Mouse (Mus musculus) megakaryocyte, embryonic 14.5 days (primary cell): ENCODE measurements around the gene Rfx4. TPM values are rescaled to one million over a fixed set of nuclear protein-coding genes. Genes with fewer than 3 reads are reported as not detected.

Source experiments
- H3K27me3 ChIP-seq: replicated peaks from 2 replicates; pipeline ENCODE3; 2012; ENCODE audit warnings: inconsistent platforms
- H3K36me3 ChIP-seq: replicated peaks from 2 replicates; pipeline ENCODE3; 2012; ENCODE audit warnings: low read length, inconsistent platforms, mixed read lengths
- H3K4me1 ChIP-seq: 2 replicates; pipeline ENCODE4 v1.6.1; 2012; ENCODE audit warnings: inconsistent platforms
- H3K4me3 ChIP-seq: replicated peaks from 2 replicates; pipeline ENCODE3; 2012; ENCODE audit warnings: moderate library complexity, mild to moderate bottlenecking, inconsistent platforms
- H3K9me3 ChIP-seq: 2 replicates; pipeline ENCODE4 v1.6.1; 2012; ENCODE audit warnings: inconsistent platforms
- FLI1 ChIP-seq: IDR thresholded peaks from 2 replicates; pipeline ENCODE4 v1.6.1; 2012; ENCODE audit warnings: low read length, inconsistent platforms, mixed read lengths
- GATA1 ChIP-seq: IDR thresholded peaks from 3 replicates; pipeline ENCODE4 v1.6.1; 2012; ENCODE audit warnings: mixed read lengths, low read length, inconsistent platforms, borderline replicate concordance
- polyA plus RNA-seq: library from polyadenylated mRNA; stranded (reverse); fragments of >175 nt; gene quantifications from 2 replicates; pipeline ENCODE4 v1.2.3, GENCODE M21; 2012; ENCODE audit warnings: low replicate concordance; ENCODE audit not compliant: insufficient read depth

Gene Rfx4
- polyA plus RNA-seq, 1 experiment: not detected

DNA sequence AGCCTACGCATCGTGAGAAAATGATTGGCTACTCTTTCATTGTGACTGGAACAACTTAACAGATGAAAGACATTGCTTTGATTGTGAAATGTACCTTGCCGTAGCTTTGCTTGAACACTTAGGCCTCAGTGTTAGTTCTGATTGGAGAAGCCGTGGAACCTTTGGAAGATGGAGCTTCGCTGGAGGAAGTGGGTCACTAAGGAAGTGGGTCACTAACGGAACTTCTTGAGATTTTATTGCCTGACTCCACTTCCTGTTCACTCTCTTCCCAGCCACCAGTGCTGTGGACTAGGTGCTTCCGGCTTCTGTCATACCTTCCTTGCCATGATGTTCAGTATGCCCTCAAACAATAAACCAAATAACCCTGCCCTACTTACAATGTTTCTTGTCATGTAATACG is 73.1 kb downstream of the Rfx4 start:
- H3K27me3 ChIP-seq: peaks cover 15% of the 10 kb centered on the region
- H3K9me3 ChIP-seq: peaks cover 7% of the 10 kb centered on the region; the same call in 1 of the 2 replicates
- no peak overlapping the region for H3K4me3 ChIP-seq
- TF ChIP-seq FLI1 (no peak), GATA1 (no peak)
- no peaks in the 10 kb centered on the region for H3K36me3 ChIP-seq
- peaks cover 34% of the 10 kb centered on the region for H3K4me1 ChIP-seq

DNA sequence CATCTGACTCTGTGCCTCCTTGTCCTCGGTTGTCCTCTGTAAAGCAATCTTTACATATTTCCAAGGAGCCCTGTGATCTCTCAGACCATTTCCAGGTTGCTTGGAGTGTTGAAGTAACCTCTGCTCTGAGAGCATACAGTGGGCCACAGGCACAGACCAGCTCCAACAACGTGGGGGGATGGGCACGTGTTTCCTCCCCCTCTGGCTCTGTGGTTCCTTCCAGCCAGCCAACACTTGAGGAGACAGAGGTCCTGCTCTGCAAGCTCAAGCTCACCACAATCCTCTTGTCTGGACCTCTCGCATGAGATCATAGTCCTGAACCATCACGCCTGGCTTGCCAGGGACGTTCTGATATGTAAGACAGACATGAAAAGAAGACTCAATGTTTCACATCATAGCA is 79.7 kb downstream of the Rfx4 start:
- H3K4me1 ChIP-seq: peaks cover 49% of the 10 kb centered on the region
- no peak for TF ChIP-seq FLI1
- TF ChIP-seq GATA1: no peak
- H3K9me3 ChIP-seq: no peaks in the 10 kb centered on the region
- peaks cover 25% of the 10 kb centered on the region for H3K27me3 ChIP-seq
- H3K36me3 ChIP-seq: no peaks in the 10 kb centered on the region
- no peak overlapping the region for H3K4me3 ChIP-seq

DNA sequence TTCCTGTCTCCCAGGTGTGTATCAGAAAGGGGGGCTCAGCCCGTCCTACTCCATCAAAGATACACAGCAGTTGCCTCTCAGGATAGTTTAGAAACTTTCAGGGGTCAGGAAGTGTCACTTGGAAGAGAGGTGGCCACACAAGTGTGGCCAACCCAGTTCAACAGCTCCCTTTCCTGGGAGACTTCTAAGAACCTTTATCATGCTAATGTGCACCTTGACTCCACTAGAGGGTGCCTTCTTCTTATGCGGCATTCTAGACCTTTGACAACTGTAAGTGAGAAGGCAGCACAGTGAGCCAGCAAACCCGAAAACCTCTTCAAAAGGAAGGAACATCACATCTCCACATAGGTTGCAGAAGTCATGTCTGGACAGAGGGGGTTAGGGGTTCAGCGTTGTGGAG is 80.2 kb downstream of the Rfx4 start:
- Histone ChIP-seq H3K9me3 (no peaks in the 10 kb centered on the region), H3K4me1 (peaks cover 48% of the 10 kb centered on the region), H3K36me3 (no peaks in the 10 kb centered on the region), H3K27me3 (peaks cover 24% of the 10 kb centered on the region), H3K4me3 (peak overlapping the region; percentile 55)
- TF ChIP-seq GATA1 (no peak), FLI1 (no peak)

DNA sequence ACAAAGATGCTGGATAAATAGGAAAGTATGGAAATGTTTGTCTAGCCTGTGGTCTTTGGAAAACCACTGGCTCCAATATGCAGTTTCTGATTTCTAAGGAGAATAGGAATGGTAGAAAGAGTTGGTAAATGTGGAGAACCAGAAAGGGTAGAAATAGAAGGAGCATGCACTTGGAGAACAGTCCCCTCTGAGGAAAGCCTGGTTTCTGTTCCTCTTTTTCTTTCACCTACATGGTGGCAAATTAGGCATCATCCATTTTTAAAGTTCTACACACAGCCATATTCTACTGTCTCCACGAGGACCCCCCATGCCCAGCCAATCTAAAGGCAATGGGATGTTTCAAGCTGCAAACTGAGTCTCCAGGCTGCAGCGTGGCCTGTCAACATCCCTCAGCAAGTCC is 81.5 kb downstream of the Rfx4 start:
- no peak for TF ChIP-seq GATA1
- TF ChIP-seq FLI1: no peak
- Histone ChIP-seq H3K9me3 (no peaks in the 10 kb centered on the region), H3K4me1 (peaks cover 47% of the 10 kb centered on the region), H3K27me3 (peaks cover 24% of the 10 kb centered on the region), H3K36me3 (no peaks in the 10 kb centered on the region), H3K4me3 (no peak overlapping the region)

DNA sequence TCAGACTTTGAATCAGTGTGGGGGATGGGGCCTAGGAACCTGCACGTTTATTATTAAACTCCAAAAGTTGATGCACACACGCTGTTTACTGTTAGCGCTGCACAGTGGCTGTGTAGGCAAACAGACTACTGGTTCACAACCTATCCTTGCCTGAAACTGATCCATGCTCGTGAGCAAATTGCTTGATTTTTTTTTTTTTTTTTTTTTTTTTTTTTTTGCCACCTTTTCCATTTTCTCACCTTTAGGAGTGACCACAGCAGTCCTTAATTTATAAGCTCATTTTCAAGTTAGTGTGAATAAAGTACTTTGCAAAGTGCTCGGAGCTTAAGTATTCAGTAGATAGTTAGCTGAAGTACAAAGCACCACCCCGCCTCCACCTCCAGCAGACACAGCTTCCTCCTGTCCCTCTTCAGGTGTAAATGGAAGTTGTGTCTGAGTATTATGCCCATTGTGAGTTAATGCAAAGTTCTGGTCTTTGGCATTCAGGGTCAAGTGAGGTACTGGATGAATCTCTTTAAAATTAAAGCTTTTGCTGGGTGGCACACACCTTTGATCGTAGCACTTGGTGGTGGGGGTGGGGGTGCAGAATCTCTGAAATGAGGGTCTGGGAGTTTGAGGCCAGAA is 83.1 kb downstream of the Rfx4 start:
- TF ChIP-seq GATA1 (no peak), FLI1 (no peak)
- Histone ChIP-seq H3K36me3 (no peaks in the 10 kb centered on the region), H3K9me3 (no peaks in the 10 kb centered on the region), H3K4me3 (no peak overlapping the region), H3K27me3 (peaks cover 27% of the 10 kb centered on the region), H3K4me1 (peaks cover 43% of the 10 kb centered on the region)

DNA sequence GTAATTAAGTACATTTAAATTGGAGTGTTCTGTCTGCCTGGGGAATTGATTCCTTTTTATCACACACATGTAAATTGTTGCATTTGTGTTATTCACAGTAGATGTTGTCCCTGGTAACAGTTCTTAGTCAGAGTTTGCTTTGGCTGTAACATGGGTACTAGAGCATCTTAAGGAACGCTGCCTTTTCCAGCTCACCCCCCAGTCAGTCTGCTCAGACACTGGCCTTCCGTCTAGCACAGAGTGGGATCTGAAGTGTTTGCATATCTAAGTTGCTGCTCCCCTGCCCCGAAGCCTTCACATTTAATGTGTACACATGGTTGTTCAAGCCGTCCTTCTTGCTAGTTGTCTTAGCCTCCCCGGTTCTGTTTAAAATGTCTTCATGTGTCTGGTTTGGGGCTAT is 90.8 kb downstream of the Rfx4 start:
- no peaks in the 10 kb centered on the region for H3K9me3 ChIP-seq
- H3K4me1 ChIP-seq: peaks cover 8% of the 10 kb centered on the region
- peaks cover 23% of the 10 kb centered on the region for H3K27me3 ChIP-seq
- no peak overlapping the region for H3K4me3 ChIP-seq
- H3K36me3 ChIP-seq: no peaks in the 10 kb centered on the region
- TF ChIP-seq FLI1 (no peak), GATA1 (no peak)

DNA sequence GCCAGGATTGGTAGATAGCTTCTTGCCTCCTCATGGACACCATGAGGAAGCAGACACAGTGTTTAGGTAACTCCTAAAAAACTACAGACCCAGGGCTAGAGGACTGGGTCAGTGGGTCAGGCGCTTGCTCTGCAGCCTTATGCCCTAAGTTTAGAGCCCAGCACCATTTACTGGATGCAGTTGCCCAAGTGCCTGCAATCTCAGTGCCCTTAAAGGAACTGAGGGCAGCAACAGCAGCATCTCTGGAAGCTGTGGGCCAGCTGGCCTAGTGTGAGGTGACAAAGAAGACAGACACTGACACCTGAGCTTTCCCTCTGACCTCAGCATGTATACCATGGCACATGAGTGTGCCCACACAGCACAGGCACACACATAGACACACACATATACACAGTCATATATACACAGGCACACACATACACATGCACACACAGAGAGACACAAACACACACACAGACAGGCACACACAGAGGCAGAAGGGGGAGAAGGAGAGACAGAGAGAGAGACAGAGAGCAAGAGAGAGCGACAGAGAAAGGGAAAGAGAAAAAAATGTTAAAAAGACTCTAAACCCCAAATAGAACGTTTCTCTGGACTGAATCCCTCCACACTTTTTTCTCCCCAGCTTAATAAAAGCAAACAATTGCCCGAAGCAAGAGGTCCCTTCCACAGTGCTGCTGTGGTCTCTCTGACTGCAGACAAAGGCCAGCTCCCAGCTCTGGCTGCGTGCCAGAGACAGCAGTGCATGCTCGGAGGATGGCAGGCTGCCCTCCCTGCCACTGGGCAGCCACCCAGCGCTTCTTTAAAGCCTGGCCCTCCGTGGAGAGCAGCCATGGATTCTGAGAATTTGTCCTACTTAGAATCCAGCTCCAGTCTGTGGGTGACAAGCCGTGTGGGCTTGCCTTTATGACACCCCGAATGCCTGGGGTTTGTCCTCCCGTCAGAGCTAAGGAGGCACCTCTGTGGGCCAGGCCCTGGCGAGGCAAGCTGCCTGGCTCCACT is 96.4 kb downstream of the Rfx4 start:
- H3K4me3 ChIP-seq: no peak overlapping the region
- peaks cover 43% of the 10 kb centered on the region for H3K4me1 ChIP-seq
- H3K27me3 ChIP-seq: peaks cover 24% of the 10 kb centered on the region
- no peaks in the 10 kb centered on the region for H3K36me3 ChIP-seq
- TF ChIP-seq FLI1 (no peak), GATA1 (no peak)
- H3K9me3 ChIP-seq: peaks cover 3% of the 10 kb centered on the region; the same call in 1 of the 2 replicates

DNA sequence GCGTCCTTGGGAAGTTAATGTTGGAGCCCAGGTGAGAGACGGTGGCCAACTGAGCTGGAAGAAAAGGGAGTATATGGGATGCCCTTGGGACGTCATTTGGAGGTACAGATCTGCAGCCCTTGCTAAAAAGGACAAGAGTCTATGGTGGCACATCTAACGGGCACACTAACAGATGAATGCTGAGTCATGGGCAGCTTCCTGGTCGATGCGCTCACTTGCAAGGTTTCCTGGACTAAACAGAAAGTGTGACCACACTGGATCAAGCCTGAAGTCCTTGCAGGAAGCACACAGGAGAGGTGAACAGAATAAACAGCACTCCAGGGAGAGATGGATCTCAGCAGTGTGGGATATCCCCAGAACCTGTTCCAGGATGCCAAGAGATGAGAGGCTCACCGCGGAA is 98.2 kb downstream of the Rfx4 start:
- H3K4me1 ChIP-seq: peaks cover 44% of the 10 kb centered on the region
- peaks cover 31% of the 10 kb centered on the region for H3K27me3 ChIP-seq
- no peaks in the 10 kb centered on the region for H3K36me3 ChIP-seq
- H3K4me3 ChIP-seq: peak overlapping the region; percentile 24
- TF ChIP-seq FLI1 (no peak), GATA1 (no peak)
- peaks cover 3% of the 10 kb centered on the region; the same call in 1 of the 2 replicates for H3K9me3 ChIP-seq

DNA sequence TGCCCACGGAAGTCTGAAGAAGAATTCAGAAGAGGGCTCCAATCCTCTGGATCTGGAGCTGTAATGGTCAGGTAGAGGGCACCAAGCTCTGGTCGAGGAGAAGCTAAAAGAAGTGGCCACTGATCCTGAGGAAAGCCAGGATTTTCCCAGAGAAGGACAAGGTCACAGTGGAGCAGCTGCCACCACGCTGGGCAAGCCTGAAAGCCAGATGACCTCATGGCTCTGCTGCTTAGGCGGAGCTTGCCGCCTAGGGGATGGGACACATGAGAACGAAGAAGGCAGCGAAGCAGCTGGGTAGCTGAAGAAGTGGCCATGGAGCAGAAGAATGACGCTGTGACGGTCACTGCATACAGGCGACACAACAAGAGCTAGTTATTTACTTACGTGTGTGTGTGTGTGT is 99.6 kb downstream of the Rfx4 start:
- Histone ChIP-seq H3K36me3 (no peaks in the 10 kb centered on the region), H3K9me3 (peaks cover 3% of the 10 kb centered on the region; the same call in 1 of the 2 replicates), H3K4me1 (peaks cover 44% of the 10 kb centered on the region), H3K4me3 (no peak overlapping the region), H3K27me3 (peaks cover 39% of the 10 kb centered on the region)
- no peak for TF ChIP-seq GATA1
- no peak for TF ChIP-seq FLI1

DNA sequence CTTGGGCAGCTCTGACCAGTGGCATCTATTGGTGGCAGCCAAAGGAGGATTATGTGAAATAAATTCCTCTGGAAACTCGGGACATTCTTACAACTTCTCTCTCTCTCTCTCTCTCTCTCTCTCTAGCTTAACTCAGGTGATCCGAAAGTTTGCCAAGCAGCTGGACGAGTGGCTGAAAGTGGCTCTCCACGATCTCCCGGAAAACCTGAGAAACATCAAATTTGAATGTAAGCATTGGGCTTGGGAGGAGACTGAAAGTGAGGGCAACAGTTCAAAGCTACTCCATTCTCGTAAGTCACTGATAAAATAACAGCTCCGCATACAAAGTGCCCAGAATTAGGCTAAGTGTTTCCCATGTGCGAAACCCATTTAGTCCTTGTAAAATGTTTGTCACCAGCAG is 102.5 kb downstream of the Rfx4 start:
- Histone ChIP-seq H3K4me1 (peaks cover 25% of the 10 kb centered on the region), H3K9me3 (peaks cover 3% of the 10 kb centered on the region; the same call in 1 of the 2 replicates), H3K27me3 (peaks cover 47% of the 10 kb centered on the region), H3K4me3 (no peak overlapping the region), H3K36me3 (no peaks in the 10 kb centered on the region)
- TF ChIP-seq FLI1 (no peak), GATA1 (no peak)
